Mouse (Mus musculus) midbrain, embryonic 12.5 days (tissue): ENCODE measurements at regions not wholly inside any gene's neighbourhood (a gene's known extent, or its start where the extent isn't known, plus 50 kb on each side); places are given as distances from the start of the nearest gene placed in this dataset.
A peak's percentile ranks its signal among the peaks of the same experiment; 100 is the strongest.

Source experiments
- ATAC-seq: fragments of 200-750 bp; cut with Nextera tagmentation; 2 replicates; pipeline ENCODE4 v1.8.0; 2017; ENCODE audit warnings: low read depth, moderate TSS enrichment, moderate library complexity; ENCODE audit not compliant: low FRiP score
- H3K27ac ChIP-seq: fragments of 300-500 bp; sonication (generic); replicated peaks from 2 replicates; pipeline ENCODE4 v1.5.1; 2016; ENCODE audit warnings: mild to moderate bottlenecking
- H3K27me3 ChIP-seq: fragments of 300-500 bp; sonication (generic); 2 replicates; pipeline ENCODE4 v1.6.1; 2016; ENCODE audit warnings: mild to moderate bottlenecking
- H3K36me3 ChIP-seq: fragments of 300-500 bp; sonication (generic); 2 replicates; pipeline ENCODE4 v1.6.1; 2016
- H3K4me1 ChIP-seq: fragments of 300-500 bp; sonication (generic); 2 replicates; pipeline ENCODE4 v1.6.1; 2016
- H3K4me2 ChIP-seq: fragments of 300-500 bp; sonication (generic); replicated peaks from 2 replicates; pipeline ENCODE4 v1.6.1; 2016; ENCODE audit warnings: mild to moderate bottlenecking, moderate library complexity
- H3K4me3 ChIP-seq: fragments of 300-500 bp; sonication (generic); 2 replicates; pipeline ENCODE4 v1.5.1; 2016; ENCODE audit warnings: mild to moderate bottlenecking
- H3K9ac ChIP-seq: fragments of 300-500 bp; sonication (generic); replicated peaks from 2 replicates; pipeline ENCODE4 v1.6.1; 2016; ENCODE audit warnings: mild to moderate bottlenecking, moderate library complexity
- H3K9me3 ChIP-seq: fragments of 300-500 bp; sonication (generic); 2 replicates; pipeline ENCODE4 v1.6.1; 2016; ENCODE audit warnings: mild to moderate bottlenecking
- WGBS: fragments of 180-500 bp; shearing (Covaris S2); methylation state at CpG from one replicate; pipeline ENCODE4 v1.1.7; 2016; 5-methylcytosine and 5-hydroxymethylcytosine counted together

GRCm38 (mm10) chr2:123813950-123814337, 275.8 kb upstream of the Sema6d start:
- Histone ChIP-seq H3K4me2 (peak overlapping the region; percentile 42), H3K27ac (peak overlapping the region; percentile 68), H3K27me3 (no peaks in the 10 kb centered on the region), H3K4me3 (no peak overlapping the region), H3K4me1 (peaks cover 19% of the 10 kb centered on the region), H3K9ac (no peak overlapping the region), H3K9me3 (no peaks in the 10 kb centered on the region), H3K36me3 (no peaks in the 10 kb centered on the region)
- ATAC-seq, result peak; percentile 63
- 25% methylated on average over 3 of the region's 3 CpGs for WGBS

- Histone ChIP-seq H3K36me3 (no peaks in the 10 kb centered on the region), H3K9ac (no peak overlapping the region), H3K4me2 (no peak overlapping the region), H3K9me3 (no peaks in the 10 kb centered on the region), H3K4me3 (no peak overlapping the region), H3K27me3 (no peaks in the 10 kb centered on the region), H3K4me1 (peaks cover 19% of the 10 kb centered on the region), H3K27ac (no peak overlapping the region)
- ATAC-seq, result no peak
- 65% methylated on average over 2 of the region's 2 CpGs for WGBS
Measured at GRCm38 (mm10) chr2:123816627-123817026, 273.1 kb upstream of the Sema6d start.

GRCm38 (mm10) chr2:123833540-123834136, 256.1 kb upstream of the Sema6d start:
- no peaks in the 10 kb centered on the region for H3K9me3 ChIP-seq
- no peak overlapping the region for H3K4me3 ChIP-seq
- H3K36me3 ChIP-seq, result no peaks in the 10 kb centered on the region
- H3K9ac ChIP-seq, result no peak overlapping the region
- no peak for ATAC-seq
- H3K27me3 ChIP-seq, result no peaks in the 10 kb centered on the region
- peaks cover 4% of the 10 kb centered on the region; the same call in 1 of the 2 replicates for H3K4me1 ChIP-seq
- H3K4me2 ChIP-seq, result no peak overlapping the region
- H3K27ac ChIP-seq, result no peak overlapping the region
- 58% methylated on average over 1 of the region's 1 CpGs for WGBS
